Mouse (Mus musculus) gastrocnemius, postnatal 4 days (tissue): Measurements from ENCODE around the gene Rbm12. TPM values are rescaled to one million over a fixed set of nuclear protein-coding genes. Genes with fewer than 3 reads are reported as not detected.
"Not testable (repeated sequence)": the region's sequence is repeated elsewhere in the genome, so short reads cannot be mapped to it uniquely, and the experiment has no call there.

Experiments
- DNase-seq, 2 experiments: peaks; one replicate each; pipeline ENCODE4 v3.0.0; 2021 to 2022; ENCODE audit warnings: low spot score in 2 of 2, mixed read lengths in 2 of 2
- long read RNA-seq, 2 experiments: library from polyadenylated mRNA; stranded (forward); transcript quantifications; one replicate each; pipeline ENCODE4 v2.0.0; 2021
- total RNA-seq, 2 experiments: library from RNA; stranded (reverse); gene quantifications; 2 replicates each; pipeline ENCODE4 v1.2.3; 2021

The Rbm12 gene
- 10 to 100 TPM; 25.3 to 27.4 TPM for total RNA-seq
- long read RNA-seq, experiment 1, full-length matches to known transcripts = 15 of 21 reads
- long read RNA-seq, experiment 1, partial matches to known transcripts = 0 of 21 reads
- long read RNA-seq, experiment 1, other reads (novel, unspliced or antisense) = 6 of 21 reads
- long read RNA-seq, experiment 2, full-length matches to known transcripts = 20 of 32 reads
- long read RNA-seq, experiment 2, partial matches to known transcripts = 1 of 32 reads
- long read RNA-seq, experiment 2, other reads (novel, unspliced or antisense) = 11 of 32 reads

GRCm38 (mm10) chr2:156111358-156112079 lies at the start of gene Rbm12, which contains the start of gene Cpne1:
Gene Rbm12, minus strand, starts transcription at chr2:156111978.
Gene Cpne1, minus strand, starts transcription at chr2:156111965.
- peak; percentile 85 to 93 for DNase-seq

- no peak for DNase-seq
Observed at GRCm38 (mm10) chr2:156151538-156151937, 39.8 kb upstream of the Rbm12 start.

GRCm38 (mm10) chr2:156147316-156147915 lies 35.6 kb upstream of the Rbm12 start:
- DNase-seq = no peak

DNA sequence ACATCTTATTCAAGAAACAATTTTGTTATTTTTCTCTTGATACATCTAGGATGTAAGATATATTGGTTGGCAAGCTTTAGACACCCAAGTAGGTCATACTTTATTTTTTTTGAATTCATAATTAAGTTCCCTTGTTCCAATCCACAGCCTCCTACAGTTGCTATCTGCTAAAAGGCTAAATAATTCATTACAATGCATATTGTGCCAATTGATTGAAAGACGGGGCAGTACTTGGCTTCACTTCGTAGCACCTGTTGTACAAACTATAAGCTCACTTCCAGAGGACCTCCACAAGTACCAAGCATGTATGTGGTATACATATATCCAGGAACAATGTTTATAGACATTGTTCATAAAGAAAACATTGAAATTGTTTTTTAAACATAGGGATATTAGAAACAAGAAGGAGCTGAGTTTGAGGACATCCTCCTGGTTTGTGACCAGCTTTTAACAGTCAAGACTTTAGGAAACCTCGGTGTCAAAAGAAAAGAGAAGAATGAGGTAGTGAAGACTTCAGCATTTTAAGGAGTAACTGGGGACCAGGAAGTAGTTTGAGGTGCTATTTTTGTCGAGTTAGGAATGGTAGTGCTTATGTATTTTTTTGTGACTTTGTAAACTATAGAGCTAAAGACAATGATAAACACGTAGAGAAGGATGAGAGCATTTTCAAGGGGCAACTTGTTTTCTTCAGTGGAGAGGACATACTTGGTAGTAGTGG lies 34.7 kb upstream of the Rbm12 start:
- no peak for DNase-seq

GRCm38 (mm10) chr2:156145486-156146130 lies 33.8 kb upstream of the Rbm12 start:
- no peak for DNase-seq

DNA sequence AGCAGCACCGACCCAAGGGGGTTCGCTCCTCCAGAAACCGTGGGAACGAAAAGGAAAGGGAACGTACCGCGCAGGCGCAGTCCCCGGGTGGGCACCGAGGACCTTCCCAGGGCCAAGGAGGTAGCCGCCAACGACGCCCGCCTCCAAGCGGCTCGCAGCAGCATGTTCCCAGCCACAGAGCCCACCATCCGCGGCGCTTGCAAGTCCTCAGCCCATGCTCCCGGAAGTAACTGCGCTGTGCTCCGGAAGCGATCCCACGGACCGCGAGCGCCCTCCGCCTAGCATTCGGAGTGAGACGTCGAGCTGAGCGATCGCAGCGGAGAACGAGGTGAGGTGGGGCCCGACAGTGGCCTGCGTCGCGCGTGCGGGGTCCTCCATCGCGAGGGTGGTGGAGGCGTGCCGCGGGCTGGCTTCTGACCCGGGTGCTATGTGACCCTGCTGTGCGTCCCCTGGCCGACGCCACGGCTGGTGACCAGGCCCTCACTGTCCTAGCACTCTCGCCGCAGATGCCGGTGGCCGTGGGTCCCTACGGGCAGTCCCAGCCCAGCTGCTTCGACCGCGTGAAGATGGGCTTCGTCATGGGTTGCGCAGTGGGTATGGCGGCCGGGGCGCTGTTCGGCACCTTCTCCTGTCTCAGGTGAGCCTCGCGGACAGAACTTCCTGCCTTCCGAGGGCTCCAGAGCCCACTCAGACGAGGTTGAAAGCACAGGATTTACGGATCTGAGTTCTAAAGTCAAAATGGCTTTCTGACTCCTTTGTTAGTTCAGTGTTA lies 32.4 kb upstream of the Rbm12 start, which contains the start of the genes Romo1 and Nfs1:
Romo1 (plus strand) TSS at position 87 of the 772 bp plus-strand sequence.
Nfs1 (minus strand) TSS at position 234 of the 772 bp plus-strand sequence.
- DNase-seq = peak; percentile 95 to 97

GRCm38 (mm10) chr2:156143367-156143766 lies 31.6 kb upstream of the Rbm12 start:
- DNase-seq = no peak

- DNase-seq = no peak
Observed at GRCm38 (mm10) chr2:156142820-156143219, 31.0 kb upstream of the Rbm12 start.

GRCm38 (mm10) chr2:156135695-156136094 lies 23.9 kb upstream of the Rbm12 start:
- no peak for DNase-seq

- DNase-seq = no peak
Observed at GRCm38 (mm10) chr2:156134161-156134560, 22.4 kb upstream of the Rbm12 start.

GRCm38 (mm10) chr2:156126992-156127391 lies 15.2 kb upstream of the Rbm12 start, which contains the start of gene Gm28036:
Gene Gm28036, minus strand, starts transcription at chr2:156127092.
- DNase-seq = no peak

DNA sequence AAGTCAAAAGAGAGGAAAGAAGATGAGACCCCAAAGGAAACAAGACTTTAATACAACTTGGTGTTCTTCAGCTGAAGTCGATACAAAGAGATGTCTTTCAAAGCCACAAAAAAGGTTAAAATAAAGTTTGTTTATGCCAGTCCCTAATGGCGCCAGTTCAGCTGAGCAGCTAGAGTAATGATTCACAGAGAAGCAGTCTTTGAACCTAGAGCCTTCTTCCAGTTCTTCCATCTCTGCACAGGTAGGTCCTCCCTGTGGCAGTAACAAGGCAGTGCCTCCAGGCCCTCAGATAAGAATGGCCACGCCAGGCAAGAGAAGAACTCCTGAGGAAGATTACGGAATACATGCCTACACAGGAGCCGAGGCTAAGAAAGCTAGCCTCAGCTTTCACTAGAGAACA lies 12.0 kb upstream of the Rbm12 start:
- no peak for DNase-seq

- DNase-seq = no peak
Observed at GRCm38 (mm10) chr2:156119566-156119965, 7.8 kb upstream of the Rbm12 start.

GRCm38 (mm10) chr2:156112080-156112423 lies 274 bp upstream of the Rbm12 start:
- not testable (repeated sequence) for DNase-seq

GRCm38 (mm10) chr2:156110627-156111357 lies 986 bp downstream of the Rbm12 start:
- no peak for DNase-seq

- no peak for DNase-seq
Observed at GRCm38 (mm10) chr2:156091926-156092325, 19.9 kb downstream of the Rbm12 start.

DNA sequence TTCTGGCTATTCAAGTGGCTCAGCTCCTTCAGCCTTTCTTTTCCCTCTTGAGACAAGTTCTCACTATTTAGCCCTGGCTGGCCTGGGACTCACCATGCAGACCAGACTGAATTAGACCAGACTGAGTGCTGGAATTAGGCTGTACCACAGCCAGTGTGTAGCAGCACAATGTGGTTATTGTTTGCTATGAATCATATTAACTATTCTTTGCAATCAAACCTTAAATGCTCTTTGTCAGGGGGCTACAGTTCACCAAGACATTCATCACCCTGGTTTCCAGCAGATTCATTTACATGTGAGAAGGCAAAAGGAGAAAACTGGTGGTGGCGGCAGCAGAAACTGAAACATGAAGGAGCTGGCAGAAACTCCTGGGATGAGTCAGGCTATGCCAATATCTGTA lies 22.0 kb downstream of the Rbm12 start:
- no peak for DNase-seq

DNA sequence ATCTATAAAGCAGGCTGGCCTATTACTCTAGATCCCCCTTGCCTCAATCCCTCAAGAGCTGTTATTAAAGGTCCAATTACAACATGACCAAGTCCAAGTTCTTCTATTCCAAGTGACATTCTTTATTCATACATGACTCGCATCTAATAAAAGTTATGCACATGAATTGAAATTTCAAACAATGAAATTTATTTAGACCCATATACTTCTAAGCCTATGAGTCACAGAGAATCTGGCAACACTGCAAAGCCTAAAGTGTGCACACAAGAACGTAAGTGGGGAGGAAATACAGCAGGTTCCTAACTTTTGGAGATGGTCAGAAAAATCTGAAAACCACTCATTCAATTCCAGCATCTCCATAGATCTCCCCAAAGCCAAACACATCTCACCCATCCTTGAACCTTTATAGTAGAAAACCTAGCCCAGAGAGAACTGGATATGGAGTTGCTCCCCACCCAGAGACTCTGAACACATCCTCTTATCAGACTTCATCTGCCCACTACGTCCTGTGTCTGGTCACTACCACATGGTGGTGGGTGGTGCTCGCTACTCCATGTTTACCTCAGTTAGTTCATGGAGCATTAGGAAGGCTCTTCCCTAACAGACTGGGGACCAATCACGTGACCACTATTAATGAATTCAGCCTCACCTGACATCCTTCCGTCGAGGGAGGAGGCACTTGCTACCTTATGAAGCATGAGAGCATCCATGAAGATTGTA lies 24.2 kb downstream of the Rbm12 start:
- no peak for DNase-seq

GRCm38 (mm10) chr2:156084541-156084940 lies 27.2 kb downstream of the Rbm12 start:
- DNase-seq = no peak
